Mouse (Mus musculus) cerebellum, adult 2 months (tissue): ENCODE results near the gene Olfr1221.

Experiments
- CTCF ChIP-seq: fragments of 200-500 bp; IDR thresholded peaks from 2 replicates; pipeline ENCODE4 v1.5.1; 2011; ENCODE audit warnings: low read depth, mild to moderate bottlenecking, control low read depth, low read length, moderate library complexity, borderline replicate concordance; ENCODE audit not compliant: insufficient read depth
- POLR2A ChIP-seq: fragments of 200-500 bp; IDR thresholded peaks from 2 replicates; pipeline ENCODE4 v1.6.1; 2011; ENCODE audit warnings: low read length, control low read depth, borderline replicate concordance; ENCODE audit not compliant: insufficient read depth

- TF ChIP-seq CTCF (no peak), POLR2A (no peak)
Observed at GRCm38 (mm10) chr2:89151460-89151859, 34.4 kb upstream of the Olfr1221 start, which contains the start of gene Olfr1223.
